Mouse (Mus musculus): ENCODE measurements at regions not wholly inside any gene's neighbourhood (a gene's known extent, or its start where the extent isn't known, plus 50 kb on each side); places are given as distances from the start of the nearest gene placed in this dataset.

- TF ChIP-seq CTCF (conservative IDR thresholded peaks at IDR 0.05; ENCODE audit: insufficient read depth, insufficient read length, low read depth, low read length), result no peak
- TF ChIP-seq POLR2A (IDR thresholded peaks at IDR 0.05; ENCODE audit: low read depth, low read length), result no peak
These were observed 915.1 kb upstream of the Lrrc6 start for GRCm38 (mm10) chr15:67415840-67416239.
